Mouse (Mus musculus) liver, embryonic 14.5 days (tissue): ENCODE data around the gene Cyb5r3. TPM values are rescaled to one million over a fixed set of nuclear protein-coding genes. Genes with fewer than 3 reads are reported as not detected.

Source experiments
- ATAC-seq: fragments of 200-750 bp; cut with Nextera tagmentation; 2 replicates; pipeline ENCODE4 v1.8.0; 2017; ENCODE audit warnings: moderate number of reproducible peaks, mild to moderate bottlenecking, moderate library complexity; ENCODE audit not compliant: insufficient read depth
- DNase-seq, 3 experiments: peaks; one replicate each; pipeline ENCODE4 v3.0.0-alpha.2; 2012 to 2013; ENCODE audit warnings: low read depth in 3 of 3, low spot score in 3 of 3
- H3K27ac ChIP-seq: fragments of 300-500 bp; sonication (generic); 2 replicates; pipeline ENCODE4 v1.5.1; 2014; ENCODE audit warnings: moderate library complexity, mild to moderate bottlenecking, control low read depth, inconsistent platforms
- H3K27me3 ChIP-seq: fragments of 300-500 bp; sonication (generic); 2 replicates; pipeline ENCODE4 v1.6.1; 2014; ENCODE audit warnings: mild to moderate bottlenecking, low read length, moderate library complexity; ENCODE audit not compliant: control insufficient read depth, insufficient read depth
- H3K36me3 ChIP-seq: fragments of 300-500 bp; sonication (generic); replicated peaks from 2 replicates; pipeline ENCODE4 v1.6.1; 2014; ENCODE audit warnings: low read depth; ENCODE audit not compliant: control insufficient read depth, insufficient read depth
- H3K4me1 ChIP-seq, 2 experiments: fragments of 200-500 bp in 1 of 2; fragments of 300-500 bp in 1 of 2; sonication (generic) in 1 of 2; replicated peaks; 2 replicates each; pipeline ENCODE4 v1.6.1; 2012 to 2014; ENCODE audit warnings: antibody characterized with exemption in 1 of 2, inconsistent platforms in 1 of 2, low read length in 1 of 2; ENCODE audit not compliant: control insufficient read depth in 2 of 2, insufficient read depth in 2 of 2
- H3K4me2 ChIP-seq: fragments of 300-500 bp; sonication (generic); 2 replicates; pipeline ENCODE4 v1.6.1; 2014; ENCODE audit warnings: low read depth, mild to moderate bottlenecking, control low read depth, moderate library complexity
- H3K4me3 ChIP-seq, 2 experiments: fragments of 200-500 bp in 1 of 2; fragments of 300-500 bp in 1 of 2; sonication (generic) in 1 of 2; 2 replicates each; pipeline ENCODE4 v1.5.1; 2012 to 2014; ENCODE audit warnings: low read depth in 2 of 2, low read length in 2 of 2, mild to moderate bottlenecking in 2 of 2, control low read depth in 1 of 2, inconsistent platforms in 1 of 2, moderate library complexity in 1 of 2; ENCODE audit not compliant: insufficient read depth in 1 of 2
- H3K9ac ChIP-seq: fragments of 300-500 bp; sonication (generic); replicated peaks from 2 replicates; pipeline ENCODE4 v1.6.1; 2014; ENCODE audit warnings: mild to moderate bottlenecking, control low read depth, moderate library complexity
- H3K9me3 ChIP-seq: fragments of 300-500 bp; sonication (generic); 2 replicates; pipeline ENCODE4 v1.6.1; 2016; ENCODE audit warnings: low read length, mixed read lengths; ENCODE audit not compliant: control insufficient read depth
- CTCF ChIP-seq: IDR thresholded peaks from 2 replicates; pipeline ENCODE4 v1.5.1; 2016; ENCODE audit warnings: antibody characterized with exemption, low read depth, control low read depth
- EP300 ChIP-seq: IDR thresholded peaks from 2 replicates; pipeline ENCODE4 v1.6.1; 2016; ENCODE audit warnings: antibody characterized with exemption, low read depth
- WGBS: fragments of 180-500 bp; shearing (Covaris S2); extraction: QIAGEN DNeasy Blood & Tissue Kit; methylation state at CpG from one replicate; pipeline ENCODE4 v1.1.7; 2014; ENCODE audit not compliant: insufficient replicate concordance; 5-methylcytosine and 5-hydroxymethylcytosine counted together
- polyA plus RNA-seq, 2 experiments: library from polyadenylated mRNA; depleted of rRNA in 1 of 2; stranded (reverse) in 1 of 2; unstranded in 1 of 2; fragments of >200 nt; fragmentation: Nextera tagmentation in 1 of 2; extraction: Ambion mirVana in 1 of 2; gene quantifications; 2 replicates each; pipeline versions ENCODE4 v1.2.1 to v1.2.3; 2012 to 2014

Cyb5r3 gene
- polyA plus RNA-seq, 2 experiments = 88.8 to 103 TPM

DNA sequence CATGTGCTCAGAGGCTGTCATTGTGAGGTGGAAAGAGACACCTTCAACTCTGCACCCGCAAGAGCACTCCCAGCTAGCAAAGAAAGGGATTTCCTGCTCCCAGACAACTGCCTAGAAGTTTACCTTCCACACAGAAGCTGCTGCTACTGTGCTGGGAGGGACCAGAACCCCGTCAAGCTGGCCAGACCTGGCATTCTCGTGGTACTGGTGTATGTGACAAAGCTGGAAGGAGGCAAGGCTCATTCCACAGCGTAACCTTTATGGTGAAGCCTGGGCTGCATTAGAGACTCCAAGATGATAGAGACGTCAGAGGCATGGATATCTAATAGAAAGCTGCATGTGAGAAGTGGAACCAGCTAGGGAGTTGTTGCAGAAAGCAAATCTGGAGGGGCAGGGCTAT lies 47.8 kb downstream of the Cyb5r3 start:
- Histone ChIP-seq H3K4me2 (no peak overlapping the region), H3K4me3 (no peak overlapping the region), H3K9me3 (no peaks in the 10 kb centered on the region), H3K9ac (no peak overlapping the region), H3K36me3 (peaks cover 36% of the 10 kb centered on the region), H3K4me1 (peaks cover 4% of the 10 kb centered on the region in 2 experiments; a peak in 2 of 4 replicates), H3K27me3 (no peaks in the 10 kb centered on the region), H3K27ac (no peak overlapping the region)
- no peak for TF ChIP-seq CTCF
- TF ChIP-seq EP300 = no peak
- DNase-seq = no peak
- ATAC-seq = no peak
- 75% methylated on average over 5 of the region's 5 CpGs for WGBS

DNA sequence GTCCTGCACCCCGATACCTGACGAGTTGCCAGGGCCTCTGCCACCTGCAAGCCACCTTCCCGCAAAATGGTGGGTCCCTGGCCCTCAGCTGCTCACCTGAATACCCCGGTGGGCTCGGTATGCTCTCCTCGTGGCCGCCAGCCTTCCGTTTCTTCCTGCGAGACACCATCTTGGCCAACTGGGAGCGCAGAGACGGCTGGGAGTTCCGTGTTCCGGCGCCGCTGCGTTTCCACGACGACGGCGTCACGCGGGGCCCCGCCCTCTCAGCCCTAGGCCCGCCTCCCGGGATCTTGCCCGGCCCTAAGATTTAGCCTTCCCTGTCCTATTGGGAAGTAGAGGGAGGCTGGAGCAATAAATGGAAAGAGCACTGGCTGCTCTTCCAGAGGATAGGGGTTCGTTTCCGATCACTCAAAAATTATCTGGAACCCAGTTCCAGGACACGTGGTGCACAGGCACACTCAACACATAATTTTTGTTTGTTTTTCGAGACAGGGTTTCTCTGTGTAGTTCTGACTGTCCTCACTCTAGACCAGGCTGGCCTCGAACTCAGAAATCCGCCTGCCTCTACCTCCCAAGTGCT lies 49.7 kb downstream of the Cyb5r3 start, which contains the start of gene Rrp7a:
Gene Rrp7a (minus strand): TSS at position 236 of the 580 bp plus-strand sequence.
- no peak for TF ChIP-seq CTCF
- TF ChIP-seq EP300 = no peak
- Histone ChIP-seq H3K27me3 (no peaks in the 10 kb centered on the region), H3K36me3 (peaks cover 35% of the 10 kb centered on the region), H3K27ac (peak within 1 kb of the TSS; percentile 44), H3K4me1 (peaks cover 4% of the 10 kb centered on the region in 2 experiments; a peak in 2 of 4 replicates), H3K4me3 (peak within 1 kb of the TSS; percentile 86 to 95), H3K9ac (peak within 1 kb of the TSS; percentile 68), H3K4me2 (peak within 1 kb of the TSS; percentile 86), H3K9me3 (no peaks in the 10 kb centered on the region)
- DNase-seq (peak; percentile 63 to 69 (median 67)), ATAC-seq (peak; percentile 88)
- 3% methylated on average over 32 of the region's 32 CpGs for WGBS

DNA sequence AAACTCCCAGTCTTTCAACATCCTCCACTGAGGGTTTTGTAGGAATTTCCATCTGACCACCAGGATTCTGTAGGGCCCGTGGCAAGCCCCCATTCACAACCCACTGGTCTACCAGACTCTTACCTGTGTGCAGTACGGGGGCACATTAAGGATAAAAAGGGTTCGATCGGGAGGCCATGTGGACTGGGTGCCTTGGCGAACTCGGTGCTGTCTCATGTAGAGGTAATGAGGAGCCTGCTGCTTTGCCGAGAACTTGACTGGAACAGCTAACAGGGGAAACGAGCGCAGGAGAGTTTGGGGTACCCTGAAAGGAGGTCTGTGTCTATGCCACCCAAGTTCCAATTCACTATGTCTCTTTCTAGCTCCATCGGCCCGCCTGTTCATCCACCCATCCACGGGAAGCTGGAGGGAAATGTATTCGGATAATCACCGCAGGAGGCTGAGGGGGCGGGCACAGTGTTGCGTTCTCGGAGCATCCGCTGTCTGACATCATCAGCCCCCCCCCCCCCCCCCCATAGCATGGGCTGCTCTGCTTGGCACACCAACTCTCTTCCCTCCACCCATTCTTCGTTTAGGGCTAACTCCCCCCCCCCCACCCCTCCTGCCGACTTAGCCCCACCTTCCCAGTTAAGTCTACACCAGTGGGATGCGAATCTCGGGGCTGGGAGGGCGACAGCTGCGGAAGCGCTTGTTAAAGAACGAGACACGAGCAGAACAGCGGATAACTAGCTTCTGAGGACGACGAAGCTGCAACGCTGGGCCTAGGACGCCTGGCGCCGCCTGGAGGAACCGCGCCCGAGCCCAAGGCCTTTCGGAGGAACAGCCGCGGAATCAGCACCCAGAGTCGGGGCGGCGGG lies 50.5 kb downstream of the Cyb5r3 start:
- 4% methylated on average over 42 of the region's 43 CpGs for WGBS

DNA sequence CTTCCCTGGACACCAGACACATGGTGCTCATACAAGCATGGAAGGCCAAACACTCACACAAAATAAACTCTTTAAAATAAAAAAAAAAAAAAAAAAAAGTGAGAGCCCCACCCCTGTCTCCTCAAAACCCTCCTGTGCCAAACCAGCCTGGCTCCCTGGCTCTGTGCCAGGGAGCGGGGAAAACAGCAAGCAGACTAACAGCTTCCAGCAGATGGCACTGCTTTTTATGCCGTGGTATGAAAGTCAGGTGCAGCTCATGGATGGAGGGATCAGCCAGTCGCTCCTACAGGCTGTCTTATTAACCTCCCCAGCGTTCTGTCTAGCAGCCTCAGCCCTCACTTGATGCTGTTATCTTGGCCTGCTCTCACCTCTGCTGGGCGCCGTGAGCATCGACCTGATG lies 54.0 kb downstream of the Cyb5r3 start:
- H3K4me3 ChIP-seq = no peak overlapping the region
- no peak for DNase-seq
- H3K9ac ChIP-seq = no peak overlapping the region
- H3K4me1 ChIP-seq = peaks cover 4% of the 10 kb centered on the region in 2 experiments; a peak in 2 of 4 replicates
- H3K4me2 ChIP-seq = no peak overlapping the region
- peaks cover 21% of the 10 kb centered on the region; the same call in 1 of the 2 replicates for H3K36me3 ChIP-seq
- no peak for ATAC-seq
- H3K9me3 ChIP-seq = no peaks in the 10 kb centered on the region
- H3K27ac ChIP-seq = no peak overlapping the region
- 69% methylated on average over 7 of the region's 7 CpGs for WGBS
- TF ChIP-seq EP300 = no peak
- TF ChIP-seq CTCF = no peak; the same call in 1 of the 2 replicates
- no peaks in the 10 kb centered on the region for H3K27me3 ChIP-seq

More for the DNA sequence above, 50.5 kb downstream of the Cyb5r3 start:
- peak; percentile 56 for ATAC-seq
- H3K9ac ChIP-seq = peak overlapping the region; percentile 68
- H3K27me3 ChIP-seq = no peaks in the 10 kb centered on the region
- H3K4me2 ChIP-seq = peak overlapping the region; percentile 86
- peak overlapping the region; percentile 44 for H3K27ac ChIP-seq
- H3K9me3 ChIP-seq = no peaks in the 10 kb centered on the region
- H3K4me1 ChIP-seq = peaks cover 4% of the 10 kb centered on the region in 2 experiments; a peak in 2 of 4 replicates
- H3K36me3 ChIP-seq = peaks cover 33% of the 10 kb centered on the region
- peak overlapping the region; percentile 86 to 95 for H3K4me3 ChIP-seq
- peak; percentile 37 to 47 (median 37) for DNase-seq
- TF ChIP-seq EP300 (no peak), CTCF (peak; percentile 61)

DNA sequence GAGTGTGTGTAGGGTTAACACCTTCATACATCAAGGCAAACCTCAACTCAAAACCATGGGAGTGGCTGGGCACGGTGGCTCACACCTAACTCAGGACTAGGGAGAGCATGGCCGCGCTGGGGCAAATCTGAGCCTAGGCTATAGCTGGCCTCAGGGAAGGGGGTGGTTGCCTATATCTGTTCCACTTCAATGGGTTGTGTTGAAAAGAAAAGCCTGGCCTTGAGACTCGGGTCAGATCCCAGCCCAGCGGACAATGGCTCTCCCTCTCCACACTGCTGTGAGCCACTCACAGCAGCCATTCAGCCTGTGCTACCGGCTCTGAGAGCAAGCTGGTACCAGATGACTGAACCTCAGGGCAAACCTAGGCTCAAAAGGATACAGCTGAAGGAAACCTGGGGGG lies 57.3 kb downstream of the Cyb5r3 start:
- TF ChIP-seq CTCF (no peak), EP300 (no peak)
- H3K9ac ChIP-seq = no peak overlapping the region
- peaks cover 0 to 2% of the 10 kb centered on the region in 2 experiments; a peak in 1 of 4 replicates for H3K4me1 ChIP-seq
- H3K27ac ChIP-seq = no peak overlapping the region
- peaks cover 21% of the 10 kb centered on the region; the same call in 1 of the 2 replicates for H3K36me3 ChIP-seq
- ATAC-seq (no peak), DNase-seq (no peak)
- no peaks in the 10 kb centered on the region for H3K27me3 ChIP-seq
- 76% methylated on average over 6 of the region's 6 CpGs for WGBS
- no peak overlapping the region for H3K4me3 ChIP-seq
- no peaks in the 10 kb centered on the region for H3K9me3 ChIP-seq
- H3K4me2 ChIP-seq = no peak overlapping the region
